8 mouse cellular contexts compared by ENCODE assay signal in the genomic region with DNA sequence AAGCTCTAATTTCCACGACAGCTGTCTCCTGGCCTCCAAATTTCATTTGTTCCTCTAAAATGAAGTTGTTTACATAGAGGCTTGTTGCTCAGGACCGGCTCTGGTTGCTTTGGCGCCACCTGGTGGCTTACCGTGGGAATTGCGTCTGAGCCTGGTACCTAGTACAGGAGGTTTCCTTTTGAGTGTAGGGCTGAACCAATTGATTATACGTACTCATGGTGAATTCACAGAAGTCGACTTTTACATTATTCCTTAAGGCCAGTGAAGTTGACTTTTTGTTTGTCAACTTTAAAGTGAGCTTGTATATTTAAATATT.
DNase-seq lines count a peak whose midpoint lies in the region; ATAC-seq lines count a peak whose summit lies in the region.

No protein-coding gene starts in this region.

- no peak overlapping the region for H3K9ac ChIP-seq in hindbrain, embryonic 16.5 days (ENCODE audit: low read depth, low read length)

- peak overlapping the region; percentile 14; the same call in 1 of the 2 replicates for H3K4me2 ChIP-seq in hindbrain, embryonic 16.5 days (ENCODE audit: low read length)

- no peaks in the 10 kb centered on the region for H3K4me1 ChIP-seq in hindbrain, embryonic 16.5 days (ENCODE audit: control insufficient read depth, insufficient read depth, low read depth, low read length)

- no peak overlapping the region for H3K27ac ChIP-seq in hindbrain, embryonic 16.5 days (ENCODE audit: low read depth, low read length)

- 3% methylated on average over 7 of the region's 7 CpGs for WGBS in hindbrain, embryonic 16.5 days

- H3K36me3 ChIP-seq in hindbrain, embryonic 16.5 days (ENCODE audit: control insufficient read depth, insufficient read depth, low read length): no peaks in the 10 kb centered on the region

- H3K27me3 ChIP-seq in hindbrain, embryonic 16.5 days (replicated peaks; ENCODE audit: control insufficient read depth, insufficient read depth, low read length): no peaks in the 10 kb centered on the region

- H3K9me3 ChIP-seq in hindbrain, embryonic 16.5 days (ENCODE audit: control insufficient read depth, low read length): no peaks in the 10 kb centered on the region

- H3K4me3 ChIP-seq in hindbrain, embryonic 16.5 days (ENCODE audit: low read length): 0 out of 2 replicates have a peak overlapping the region, but pooled peaks have one; percentile 1

- ATAC-seq in frontal cortex, adult (ENCODE audit: low TSS enrichment): peak; percentile 93
- ATAC-seq in hindbrain, embryonic 16.5 days: peak; percentile 95
- peak; percentile 94 for ATAC-seq in megakaryocyte-erythroid progenitor cell, adult 5-6 weeks (replicated peaks; ENCODE audit: low FRiP score, low TSS enrichment, poor library complexity, severe bottlenecking)

- DNase-seq in T-cell, adult 2 months (ENCODE audit: low spot score): peak; percentile 83
- peak; percentile 76 for DNase-seq in cerebellum, adult 9-10 months
- peak; percentile 83 for DNase-seq in layer of hippocampus, postnatal 36 days
- DNase-seq in right cerebral cortex, postnatal 14 days: peak; percentile 84
- peak; percentile 82 for DNase-seq in urinary bladder, postnatal 14 days (ENCODE audit: low spot score)
